Mouse (Mus musculus) layer of hippocampus, adult 8-10 months (tissue): Measurements from ENCODE around the gene Aldh3b3. TPM values are rescaled to one million over a fixed set of nuclear protein-coding genes. Genes with fewer than 3 reads are reported as not detected.
A peak's percentile ranks its signal among the peaks of the same experiment; 100 is the strongest.
"Not testable (repeated sequence)": the region's sequence is repeated elsewhere in the genome, so short reads cannot be mapped to it uniquely, and the experiment has no call there.

Experiments used
- DNase-seq, 2 experiments: peaks; one replicate each; pipeline ENCODE4 v3.0.0; 2022; ENCODE audit warnings: low spot score in 2 of 2
- total RNA-seq, 4 experiments: library from RNA; stranded (reverse); gene quantifications; 2 replicates each; pipeline ENCODE4 v1.2.4; 2022

Aldh3b3 gene
- total RNA-seq, 4 experiments from 2014 or later, result not detected

DNA sequence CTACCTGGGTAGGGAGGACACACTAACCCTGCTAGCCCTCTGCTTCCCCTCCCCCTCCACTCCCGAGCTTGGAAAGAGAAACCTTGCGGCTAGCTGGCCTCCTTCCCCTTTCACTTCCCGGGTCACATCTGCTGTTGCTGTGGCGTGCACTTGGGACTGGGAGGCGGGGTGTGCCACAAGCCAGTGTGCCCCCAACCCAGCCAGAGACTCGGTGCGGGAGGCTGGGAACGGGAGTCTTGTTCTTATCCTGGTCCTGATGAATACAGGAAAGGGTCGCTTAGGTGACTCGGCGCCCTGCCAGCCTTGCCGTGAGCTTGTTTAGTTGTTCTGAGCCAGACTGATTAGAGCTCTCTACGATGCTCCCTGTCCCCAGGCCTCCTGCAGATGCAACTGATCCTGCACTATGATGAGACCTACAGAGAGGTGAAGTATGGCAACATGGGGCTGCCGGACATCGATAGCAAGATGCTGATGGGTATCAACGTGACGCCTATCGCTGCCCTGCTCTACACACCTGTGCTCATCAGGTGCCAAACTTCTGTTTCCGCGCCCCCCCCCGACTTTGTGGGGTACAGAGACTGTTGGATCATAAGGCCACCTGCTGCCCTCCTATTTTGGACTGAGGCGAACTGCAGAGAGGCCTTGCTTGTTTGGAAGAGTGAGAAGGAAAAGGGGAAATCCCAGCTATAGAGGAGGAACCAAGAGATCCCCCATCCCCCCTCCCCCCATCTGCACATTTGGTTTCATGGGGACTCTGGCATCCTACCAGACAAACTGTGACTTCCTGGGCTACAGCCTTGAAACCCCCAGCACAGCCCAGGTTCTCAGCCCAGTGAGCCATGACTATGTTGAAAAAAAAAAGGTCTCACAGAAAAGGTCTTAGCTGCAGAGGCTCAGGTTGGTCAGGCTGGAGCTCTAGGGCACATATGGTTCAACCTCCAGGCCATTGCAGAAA is 22.3 kb upstream of the Aldh3b3 start:
- DNase-seq, result no peak

GRCm38 (mm10) chr19:3942315-3942714 is 16.1 kb upstream of the Aldh3b3 start:
- DNase-seq, result no peak

DNA sequence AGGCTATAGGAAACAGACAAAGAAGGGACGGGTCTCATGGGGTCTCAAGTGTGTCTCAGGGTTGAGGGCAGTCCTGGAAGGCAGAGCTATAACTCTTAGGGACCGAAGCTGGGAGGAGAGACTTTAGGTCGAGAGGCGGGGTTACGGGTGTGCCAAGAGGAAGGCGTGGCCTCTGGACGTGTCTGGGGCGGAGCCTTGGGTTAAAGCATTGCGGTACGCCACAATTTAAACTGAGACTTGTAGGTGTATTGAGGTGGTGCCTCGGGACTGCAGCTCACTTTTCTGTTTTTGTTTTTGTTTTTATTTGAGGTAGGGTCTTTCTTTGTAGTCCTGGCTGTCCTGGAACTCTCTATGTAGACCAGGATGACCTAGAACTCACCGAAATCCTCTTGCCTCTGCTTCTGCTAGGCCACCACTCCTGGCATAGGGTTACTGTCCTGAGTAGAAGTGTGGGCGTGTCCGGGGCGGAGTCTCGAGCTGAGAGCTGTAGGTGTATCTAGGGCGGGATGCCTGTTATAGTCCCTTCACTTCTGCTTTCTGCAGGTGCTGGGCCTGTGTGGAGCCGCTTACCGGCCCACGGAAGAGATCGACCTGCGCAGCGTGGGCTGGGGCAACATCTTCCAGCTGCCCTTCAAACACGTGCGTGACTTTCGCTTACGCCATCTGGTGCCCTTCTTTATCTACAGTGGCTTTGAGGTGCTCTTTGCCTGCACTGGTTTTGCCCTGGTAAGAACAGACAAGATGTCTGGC is 15.3 kb upstream of the Aldh3b3 start:
- no peak for DNase-seq

- no peak for DNase-seq
Observed at GRCm38 (mm10) chr19:3945872-3946564, 12.4 kb upstream of the Aldh3b3 start.

DNA sequence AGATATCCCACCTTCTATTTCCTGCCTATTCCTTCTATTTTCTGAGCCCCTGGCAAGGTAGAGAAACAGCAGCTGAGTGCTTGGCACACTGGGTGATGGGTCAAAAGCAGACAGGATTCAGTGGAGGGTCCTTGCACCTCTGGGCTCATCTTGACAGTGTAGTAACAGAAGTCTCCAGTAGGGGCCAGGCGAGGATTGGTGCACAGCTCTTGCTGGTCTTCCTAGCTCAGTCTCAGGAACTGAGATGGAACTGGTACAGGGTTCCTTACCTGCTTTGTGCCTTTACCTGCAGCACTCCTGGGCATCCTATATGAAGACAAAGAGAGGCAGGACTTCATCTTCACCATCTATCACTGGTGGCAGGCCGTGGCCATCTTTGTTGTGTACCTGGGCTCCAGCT is 11.7 kb upstream of the Aldh3b3 start:
- DNase-seq, result peak in 1 of 2 experiments; percentile 66

GRCm38 (mm10) chr19:3947813-3948212 is 10.6 kb upstream of the Aldh3b3 start:
- DNase-seq, result no peak

DNA sequence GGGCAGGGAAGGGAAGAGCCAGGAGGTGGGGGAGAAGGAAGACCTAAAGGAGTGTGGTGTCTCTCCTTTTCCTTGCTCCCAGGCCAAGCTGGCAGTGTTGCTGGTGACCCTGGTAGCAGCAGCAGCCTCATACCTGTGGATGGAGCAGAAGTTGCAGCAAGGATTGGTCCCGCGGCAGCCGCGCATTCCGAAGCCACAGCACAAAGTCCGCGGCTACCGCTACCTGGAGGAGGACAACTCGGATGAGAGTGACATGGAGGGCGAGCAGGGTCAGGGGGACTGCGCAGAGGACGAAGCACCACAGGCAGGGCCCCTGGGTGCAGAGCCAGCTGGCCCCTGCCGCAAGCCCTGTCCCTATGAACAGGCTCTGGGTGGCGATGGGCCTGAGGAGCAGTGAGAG is 9.9 kb upstream of the Aldh3b3 start:
- DNase-seq, result no peak

DNA sequence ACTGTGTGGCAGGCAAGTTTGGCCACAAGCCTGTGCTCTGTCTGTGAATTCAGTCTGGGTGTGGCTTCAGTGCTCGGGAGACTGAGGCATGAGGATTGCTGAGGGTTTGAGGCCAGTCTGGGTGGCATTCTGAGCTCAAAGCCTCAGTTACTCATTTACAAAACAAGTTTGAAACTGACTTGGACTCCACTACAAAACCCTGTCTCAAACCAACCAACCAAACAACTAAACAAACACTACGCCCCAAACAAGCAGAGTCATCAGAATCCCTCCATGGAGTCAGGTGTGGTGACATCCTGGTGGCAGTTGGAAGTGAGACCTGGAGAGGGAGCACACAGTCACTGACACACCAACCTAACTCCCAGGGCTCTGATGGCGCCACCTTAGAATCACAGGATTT is 8.1 kb upstream of the Aldh3b3 start:
- DNase-seq, result no peak

GRCm38 (mm10) chr19:3951461-3951860 is 7.0 kb upstream of the Aldh3b3 start:
- DNase-seq, result no peak

- DNase-seq, result no peak
Observed at GRCm38 (mm10) chr19:3952099-3952498, 6.3 kb upstream of the Aldh3b3 start.

DNA sequence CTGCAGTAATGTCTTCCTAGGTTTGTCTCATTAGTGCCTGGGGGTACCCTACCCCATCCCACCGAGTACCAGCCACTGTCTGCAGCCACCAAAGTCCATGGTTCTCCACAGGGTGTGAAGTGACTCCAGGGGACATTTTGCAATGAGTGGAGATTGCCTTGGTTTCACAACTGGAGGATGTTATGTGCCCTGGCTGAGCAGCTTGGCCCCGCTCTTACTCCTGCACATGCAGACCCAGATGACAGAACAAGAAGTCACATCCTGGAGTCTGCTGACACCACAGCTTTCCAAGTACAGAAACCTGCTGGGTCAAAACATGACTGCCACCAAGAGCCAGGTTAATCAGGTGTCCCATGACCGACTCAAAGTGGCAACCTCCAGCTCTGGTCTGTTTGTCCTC is 3.4 kb upstream of the Aldh3b3 start:
- DNase-seq, result no peak

- no peak for DNase-seq
Observed at GRCm38 (mm10) chr19:3955804-3956203, 2.6 kb upstream of the Aldh3b3 start.

- DNase-seq, result not testable (repeated sequence)
Observed at GRCm38 (mm10) chr19:3957296-3958036, 979 bp upstream of the Aldh3b3 start.

DNA sequence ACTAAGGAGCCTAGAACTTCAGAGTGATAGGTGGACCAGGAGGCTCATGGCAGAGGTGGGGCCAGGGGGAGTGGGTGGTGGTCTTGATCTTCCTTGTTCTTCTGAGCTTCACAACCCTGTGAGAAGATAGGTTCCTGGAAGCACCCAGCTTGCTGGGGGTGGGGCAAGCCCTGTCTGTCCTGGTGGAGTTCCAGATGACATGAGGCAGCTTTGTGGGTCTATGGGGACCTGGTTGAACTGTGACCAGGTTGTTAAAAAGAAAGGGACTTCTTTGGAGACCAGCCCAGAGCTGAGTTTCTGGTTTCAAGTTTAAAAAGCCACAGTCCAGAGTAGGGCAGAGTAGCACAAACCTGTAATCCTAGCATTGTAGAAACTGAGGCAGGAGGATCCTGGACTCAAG is 585 bp downstream of the Aldh3b3 start:
- no peak for DNase-seq

GRCm38 (mm10) chr19:3960211-3960610 is 1.8 kb downstream of the Aldh3b3 start:
- DNase-seq, result no peak

GRCm38 (mm10) chr19:3961805-3962204 is 3.4 kb downstream of the Aldh3b3 start:
- not testable (repeated sequence) for DNase-seq

DNA sequence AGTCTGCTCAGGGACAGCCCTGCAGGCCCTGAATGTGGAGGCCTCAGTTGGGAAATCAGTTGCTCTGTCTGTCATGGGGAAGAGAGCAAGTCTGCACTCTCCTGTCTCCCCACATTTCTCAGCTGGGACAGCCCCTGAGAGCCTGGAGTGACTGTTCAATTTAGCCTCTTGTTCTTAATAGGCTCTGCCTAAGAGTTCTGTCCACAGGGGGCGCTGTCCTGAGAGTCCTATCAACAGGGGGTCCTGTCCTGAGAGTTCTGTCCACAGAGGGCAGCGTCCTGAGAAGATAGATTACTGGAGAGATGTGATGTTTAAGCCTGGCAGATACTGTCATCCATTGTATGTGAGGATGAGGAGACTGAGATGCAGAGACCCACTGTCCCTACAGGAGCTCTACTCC is 4.0 kb downstream of the Aldh3b3 start:
- no peak for DNase-seq

DNA sequence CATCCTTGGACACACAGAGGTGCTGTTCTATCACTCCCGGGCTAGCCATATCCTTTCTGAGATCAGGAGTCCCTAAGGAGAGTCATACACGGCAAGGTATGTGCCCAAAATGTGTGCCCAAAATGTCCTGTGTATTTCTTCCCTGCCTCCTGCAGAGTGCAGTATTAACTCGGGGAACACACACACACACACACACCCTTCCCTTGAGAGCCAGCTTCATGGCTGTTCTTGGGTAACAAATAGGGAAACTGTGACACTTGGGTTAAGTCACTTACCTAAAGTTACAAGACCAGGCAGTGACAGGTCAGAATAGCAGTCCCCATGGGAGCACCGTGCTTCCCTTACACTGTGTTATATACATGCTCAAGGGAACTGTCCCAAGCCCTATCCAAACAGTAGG is 5.6 kb downstream of the Aldh3b3 start:
- DNase-seq, result no peak

GRCm38 (mm10) chr19:3966330-3967075 is 8.1 kb downstream of the Aldh3b3 start:
- DNase-seq, result no peak

DNA sequence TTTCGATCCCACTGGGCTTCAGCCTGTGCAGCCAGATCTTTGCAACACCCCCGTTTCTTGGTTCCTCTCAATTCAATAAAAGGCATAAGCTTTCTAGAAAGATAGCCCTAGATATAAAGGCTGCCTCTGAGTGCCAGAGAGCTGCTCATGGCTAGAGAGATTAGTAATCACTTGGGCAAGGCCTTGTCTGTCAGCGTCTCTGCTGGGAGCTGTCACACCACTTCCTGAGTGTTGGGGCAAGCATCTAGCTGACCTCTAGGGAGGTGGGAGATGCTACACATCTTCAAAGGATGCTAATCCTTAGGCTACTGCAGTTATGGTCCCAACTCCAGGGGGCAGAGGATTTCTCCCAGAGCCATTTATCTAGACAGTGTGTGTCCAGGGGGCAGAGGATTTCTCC is 8.8 kb downstream of the Aldh3b3 start:
- no peak for DNase-seq
